Mouse (Mus musculus) heart, adult 2 months (tissue): Measurements from ENCODE around the gene Iqschfp. TPM values are rescaled to one million over a fixed set of nuclear protein-coding genes. Genes with fewer than 3 reads are reported as not detected.

Source experiments
- DNase-seq, 2 experiments: peaks; one replicate each; pipeline ENCODE4 v3.0.0; 2021
- H3K27ac ChIP-seq: fragments of 200-600 bp; 2 replicates; pipeline ENCODE4 v1.8.1; 2022
- H3K27me3 ChIP-seq: fragments of 200-500 bp; 2 replicates; pipeline ENCODE4 v1.6.1; 2012; ENCODE audit warnings: mild to moderate bottlenecking, low read length, inconsistent platforms, mixed read lengths; ENCODE audit not compliant: control insufficient read depth, insufficient read depth
- H3K36me3 ChIP-seq: fragments of 200-500 bp; 2 replicates; pipeline ENCODE4 v1.6.1; 2012; ENCODE audit warnings: low read length, inconsistent platforms; ENCODE audit not compliant: control insufficient read depth, insufficient read depth
- H3K4me1 ChIP-seq: fragments of 200-500 bp; 2 replicates; pipeline ENCODE4 v1.6.1; 2011; ENCODE audit warnings: low read length; ENCODE audit not compliant: control insufficient read depth, insufficient read depth
- H3K4me3 ChIP-seq: fragments of 200-600 bp; 2 replicates; pipeline ENCODE4 v1.8.1; 2022
- H3K79me2 ChIP-seq: fragments of 200-500 bp; replicated peaks from 2 replicates; pipeline ENCODE4 v1.6.1; 2012; ENCODE audit warnings: mild to moderate bottlenecking, inconsistent platforms, low read length, moderate library complexity, mixed read lengths; ENCODE audit not compliant: control insufficient read depth, insufficient read depth
- H3K9ac ChIP-seq: fragments of 200-500 bp; 2 replicates; pipeline ENCODE4 v1.6.1; 2012; ENCODE audit warnings: low read depth, mild to moderate bottlenecking, control low read depth, inconsistent platforms, low read length, mixed read lengths
- CTCF ChIP-seq: fragments of 200-600 bp; IDR thresholded peaks from 2 replicates; pipeline ENCODE4 v1.8.1; 2022; ENCODE audit warnings: antibody characterized with exemption, mild to moderate bottlenecking, moderate library complexity
- EP300 ChIP-seq: fragments of 200-500 bp; IDR thresholded peaks from 2 replicates; pipeline ENCODE4 v1.6.1; 2011; ENCODE audit warnings: low read depth, low read length, control low read depth; ENCODE audit not compliant: insufficient read depth
- POLR2A ChIP-seq: fragments of 200-500 bp; IDR thresholded peaks from 2 replicates; pipeline ENCODE4 v1.6.1; 2011; ENCODE audit warnings: mild to moderate bottlenecking, low read depth, low read length, control low read depth; ENCODE audit not compliant: insufficient read depth
- WGBS: fragments of 180-500 bp; shearing (Covaris S2); methylation state at CpG from one replicate; pipeline ENCODE4 v1.1.7; 2018; 5-methylcytosine and 5-hydroxymethylcytosine counted together
- intact Hi-C: fragments of 180-260 bp; cut with DNase I; formaldehyde crosslinking; loops from one replicate; pipeline ENCODE4 v1.15.1; 2025
- polyA plus RNA-seq: library from polyadenylated mRNA; depleted of rRNA; stranded (reverse); fragments of >200 nt; gene quantifications from 2 replicates; pipeline ENCODE4 v1.2.3, GENCODE M21; 2012
- total RNA-seq, 2 experiments: library from RNA; stranded (reverse); gene quantifications; 2 replicates each; pipeline ENCODE4 v1.2.3; 2021

Iqschfp gene
- total and polyA plus RNA-seq, 3 experiments = not detected

DNA sequence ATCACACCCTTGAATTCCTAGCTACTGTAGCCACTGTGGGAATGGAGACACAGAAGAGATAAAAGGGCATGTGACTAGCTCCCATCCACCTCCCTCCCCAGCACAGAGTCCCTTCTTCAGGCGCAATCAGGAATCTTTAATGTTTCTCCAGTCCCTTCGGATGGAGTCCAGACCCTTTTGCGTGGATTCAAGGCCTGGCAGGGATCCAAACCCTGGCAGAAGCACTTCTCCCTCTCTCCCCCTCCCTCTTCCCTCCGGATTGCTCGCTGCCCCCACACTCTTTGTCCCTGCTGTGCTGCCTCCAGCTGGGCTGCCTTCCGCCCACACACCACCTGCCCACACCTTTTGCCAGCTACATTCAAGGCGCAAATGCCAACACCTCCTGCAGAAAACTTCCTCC, 684.4 kb downstream of the Iqschfp start:
- Histone ChIP-seq H3K9ac (no peak overlapping the region), H3K27me3 (no peaks in the 10 kb centered on the region), H3K79me2 (no peaks in the 10 kb centered on the region; the same call in 1 of the 2 replicates), H3K27ac (no peak overlapping the region; the same call in 1 of the 2 replicates), H3K4me1 (peaks cover 10% of the 10 kb centered on the region), H3K4me3 (no peak overlapping the region), H3K36me3 (no peaks in the 10 kb centered on the region)
- intact Hi-C loops = no loop called here
- 32% methylated on average over 7 of the region's 7 CpGs for WGBS
- peak in 1 of 2 experiments; percentile 35 for DNase-seq
- TF ChIP-seq POLR2A (no peak), CTCF (no peak), EP300 (no peak)

DNA sequence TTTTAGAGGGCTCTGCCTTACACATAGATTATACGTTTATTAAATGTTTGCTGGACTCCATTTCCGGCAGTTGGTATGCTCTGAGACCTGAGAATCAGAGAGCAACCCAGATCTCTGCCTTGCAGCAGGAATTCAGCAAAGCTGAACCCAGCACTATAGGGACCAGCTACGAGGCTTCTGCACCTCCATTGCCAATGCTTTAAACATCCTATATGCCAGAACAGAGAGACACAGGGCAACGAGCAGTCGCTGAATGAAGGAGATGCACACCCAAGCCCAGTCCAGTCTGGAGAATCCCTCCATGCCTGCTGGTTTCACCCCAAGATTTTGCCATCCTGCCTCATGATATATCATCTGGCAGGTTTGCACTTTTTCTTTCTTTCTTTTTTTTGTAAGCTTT, 684.9 kb downstream of the Iqschfp start:
- H3K4me3 ChIP-seq = no peak overlapping the region
- intact Hi-C loops = no loop called here
- H3K27ac ChIP-seq = no peak overlapping the region
- no peak for DNase-seq
- H3K9ac ChIP-seq = no peak overlapping the region
- H3K27me3 ChIP-seq = no peaks in the 10 kb centered on the region
- TF ChIP-seq CTCF = no peak
- no peak for TF ChIP-seq POLR2A
- no peak for TF ChIP-seq EP300
- WGBS = 73% methylated on average over 5 of the region's 5 CpGs
- no peaks in the 10 kb centered on the region; the same call in 1 of the 2 replicates for H3K79me2 ChIP-seq
- peaks cover 13% of the 10 kb centered on the region for H3K4me1 ChIP-seq
- H3K36me3 ChIP-seq = no peaks in the 10 kb centered on the region

GRCm38 (mm10) chr3:68581591-68581990, 689.6 kb downstream of the Iqschfp start:
- Histone ChIP-seq H3K36me3 (peaks cover 8% of the 10 kb centered on the region), H3K79me2 (no peaks in the 10 kb centered on the region; the same call in 1 of the 2 replicates), H3K4me1 (peaks cover 16% of the 10 kb centered on the region), H3K27ac (peak overlapping the region; percentile 6; the same call in 1 of the 2 replicates), H3K27me3 (no peaks in the 10 kb centered on the region), H3K4me3 (no peak overlapping the region), H3K9ac (no peak overlapping the region)
- intact Hi-C loops = loop anchor here (2.0 to 5.0 kb wide), 2 partner anchors 17 to 36 kb away; no protein-coding TSS in a partner anchor
- TF ChIP-seq EP300 (no peak), CTCF (no peak), POLR2A (no peak)
- WGBS = 78% methylated on average over 13 of the region's 13 CpGs
- DNase-seq = no peak

GRCm38 (mm10) chr3:68582103-68582740, 690.2 kb downstream of the Iqschfp start:
- Histone ChIP-seq H3K4me3 (no peak overlapping the region), H3K36me3 (peaks cover 8% of the 10 kb centered on the region), H3K4me1 (peaks cover 19% of the 10 kb centered on the region), H3K79me2 (no peaks in the 10 kb centered on the region; the same call in 1 of the 2 replicates), H3K27ac (peak overlapping the region; percentile 98), H3K9ac (no peak overlapping the region), H3K27me3 (no peaks in the 10 kb centered on the region)
- TF ChIP-seq CTCF (peak; percentile 73), POLR2A (no peak), EP300 (no peak)
- intact Hi-C loops = loop anchor here (5.0 kb wide), 1 partner anchor 35 kb away; no protein-coding TSS in a partner anchor
- whole genome bisulfite sequencing = 75% methylated on average over 12 of the region's 12 CpGs
- DNase-seq = no peak

DNA sequence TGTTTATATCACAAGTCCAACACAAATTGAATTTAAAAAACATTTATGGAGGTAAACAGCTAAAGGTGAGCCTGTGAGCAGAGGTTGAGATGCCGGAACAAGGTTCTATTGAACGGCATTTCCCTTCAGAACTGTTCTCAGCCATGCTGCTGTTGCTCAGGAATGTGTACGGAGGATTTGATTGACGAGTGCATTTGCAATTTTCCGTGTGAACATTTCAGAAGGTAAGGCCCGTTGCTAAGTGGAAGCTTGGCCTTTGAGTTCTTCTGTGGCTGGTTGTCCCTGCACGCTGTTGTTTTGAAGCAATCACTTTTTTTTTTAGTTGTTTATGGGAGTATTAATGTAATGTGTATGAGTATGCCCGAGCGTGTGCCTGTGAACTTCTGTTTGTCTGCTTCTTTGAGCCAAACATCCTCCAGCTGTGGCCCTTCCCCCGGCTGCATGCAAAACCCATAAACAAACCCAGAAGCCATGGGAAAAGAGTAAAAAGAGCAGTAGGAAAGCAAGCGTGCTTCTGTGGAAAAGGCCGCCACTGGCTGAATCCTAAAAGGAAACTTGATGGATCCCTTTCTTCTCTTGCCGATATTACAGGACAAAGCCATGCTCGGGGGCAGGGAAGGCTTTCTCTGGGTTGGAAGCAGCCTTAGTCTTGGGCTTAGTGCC, 691.1 kb downstream of the Iqschfp start:
- Histone ChIP-seq H3K27ac (peak overlapping the region; percentile 98), H3K4me3 (peak overlapping the region; percentile 46), H3K79me2 (no peaks in the 10 kb centered on the region; the same call in 1 of the 2 replicates), H3K27me3 (no peaks in the 10 kb centered on the region), H3K36me3 (peaks cover 8% of the 10 kb centered on the region), H3K9ac (peak overlapping the region; percentile 52), H3K4me1 (peaks cover 22% of the 10 kb centered on the region)
- peak; percentile 59 to 61 for DNase-seq
- WGBS = 7% methylated on average over 14 of the region's 14 CpGs
- no peak for TF ChIP-seq EP300
- no peak for TF ChIP-seq POLR2A
- TF ChIP-seq CTCF = no peak
- intact Hi-C loops = loop anchor here (5.0 kb wide), 1 partner anchor 34 kb away; no protein-coding TSS in a partner anchor
